Mouse (Mus musculus): ENCODE results near the gene Car5b.

The Car5b gene

DNA sequence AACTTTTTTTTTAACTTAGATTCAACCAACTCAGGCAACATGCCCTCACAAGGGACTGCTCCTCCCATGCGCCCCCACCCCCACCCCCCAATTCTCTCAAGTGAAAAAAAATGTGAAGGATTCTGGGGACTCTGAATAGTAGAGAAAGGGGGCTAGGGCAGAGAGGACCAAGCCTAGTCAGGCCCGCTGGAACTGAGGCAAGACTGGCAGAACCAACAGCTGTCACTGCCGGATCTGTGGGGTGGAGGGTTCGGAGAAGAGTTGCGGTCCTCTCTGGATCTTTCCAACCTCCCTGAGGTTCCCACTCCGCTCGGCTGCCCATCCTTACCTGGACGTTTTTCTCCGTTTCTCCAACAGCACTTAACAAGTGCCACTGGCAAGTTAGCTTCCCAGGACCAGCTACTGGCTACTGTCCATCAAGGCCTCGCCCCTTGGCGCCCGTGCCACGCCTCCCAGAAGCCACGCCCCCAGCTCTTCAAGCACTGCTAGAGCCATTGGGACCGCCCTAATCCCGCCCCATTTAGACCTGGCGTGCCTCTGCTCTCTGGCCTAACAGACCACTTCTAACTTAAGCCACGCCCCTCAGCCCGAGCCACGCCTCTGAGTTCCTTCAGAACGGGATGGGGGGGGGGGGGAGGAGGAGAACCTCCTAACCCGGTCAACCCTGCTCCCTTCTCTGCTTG lies at the start of gene Car5b:
Gene Car5b (minus strand): TSS at position 391 of the 683 bp plus-strand sequence.
- DNase-seq = peak; percentile 93

DNA sequence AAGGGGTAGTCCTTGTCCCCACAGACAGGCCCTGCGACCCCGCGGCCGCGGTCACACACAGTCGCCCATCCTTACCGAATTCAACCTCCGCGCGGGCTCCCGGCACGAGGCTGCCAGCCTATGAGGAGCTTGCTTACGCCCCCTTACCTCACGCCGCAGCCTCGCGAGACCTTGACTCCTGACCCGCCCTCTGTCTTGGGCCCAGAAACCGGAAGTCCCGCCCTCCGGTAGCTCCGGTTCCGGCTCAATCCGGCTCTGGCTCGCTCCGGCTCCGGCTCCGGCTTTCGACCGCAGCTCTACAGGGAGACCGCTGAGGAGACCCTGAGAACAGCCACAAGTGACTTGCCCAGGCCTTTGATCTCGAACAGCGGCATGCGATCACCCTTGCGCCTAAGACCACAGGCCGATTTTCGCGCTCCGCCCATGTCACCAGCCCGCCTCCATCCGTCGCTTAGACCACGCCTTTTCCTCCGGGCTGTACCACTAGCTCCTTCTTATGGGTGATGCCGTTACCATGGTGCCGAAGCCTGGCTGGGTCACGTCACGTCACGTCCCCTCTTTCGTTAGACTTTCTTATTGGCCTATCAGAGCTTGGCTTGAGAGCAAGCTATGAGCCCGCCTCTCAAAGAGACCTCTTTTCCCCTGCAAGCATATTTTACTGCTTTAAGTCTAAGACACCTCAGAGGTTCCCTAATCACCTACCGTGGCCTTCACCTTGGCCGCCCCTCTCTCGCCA lies 48.4 kb upstream of the Car5b start, which contains the start of gene Siah1b:
Gene Siah1b (minus strand): TSS at position 454 of the 736 bp plus-strand sequence.
- peak; percentile 94 for DNase-seq

DNA sequence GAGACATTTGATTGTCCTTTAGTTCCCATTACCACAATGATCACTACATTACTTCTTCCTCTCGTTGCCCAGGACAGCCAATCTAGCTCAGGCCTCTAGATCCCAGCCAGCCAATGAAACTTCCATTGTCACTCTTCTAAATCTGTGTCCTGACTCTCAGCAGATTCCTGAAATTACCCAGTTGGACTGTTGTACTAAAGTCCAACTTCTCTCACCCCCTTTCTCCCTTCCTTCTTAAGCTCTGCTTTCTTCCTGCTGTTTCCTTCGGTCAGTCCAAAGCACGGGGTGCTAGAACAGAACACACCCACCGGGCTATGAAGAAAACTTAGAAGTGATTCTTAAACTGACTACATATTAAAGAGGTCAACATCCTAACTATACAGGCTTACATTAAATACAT lies 41.2 kb upstream of the Car5b start:
- DNase-seq = no peak

DNA sequence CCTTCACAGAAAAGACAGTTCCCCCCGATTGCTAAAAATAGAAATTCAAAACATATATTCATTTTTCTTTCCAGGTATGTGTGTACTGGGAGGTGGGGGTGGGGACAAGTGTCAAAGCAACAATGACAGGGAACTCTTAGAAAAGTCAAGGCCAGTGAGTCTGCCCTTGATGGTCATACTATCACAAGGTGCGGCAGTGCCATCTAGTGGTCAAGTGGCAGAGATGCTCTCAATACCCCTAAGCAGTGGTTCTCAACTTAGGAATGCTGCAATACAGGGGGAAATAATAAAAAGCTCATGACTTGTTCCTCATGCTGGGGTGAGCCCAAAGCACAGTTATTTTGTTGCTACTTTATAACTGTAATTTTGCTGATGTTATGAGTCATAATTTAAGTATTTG lies 38.4 kb upstream of the Car5b start:
- DNase-seq = peak; percentile 83

DNA sequence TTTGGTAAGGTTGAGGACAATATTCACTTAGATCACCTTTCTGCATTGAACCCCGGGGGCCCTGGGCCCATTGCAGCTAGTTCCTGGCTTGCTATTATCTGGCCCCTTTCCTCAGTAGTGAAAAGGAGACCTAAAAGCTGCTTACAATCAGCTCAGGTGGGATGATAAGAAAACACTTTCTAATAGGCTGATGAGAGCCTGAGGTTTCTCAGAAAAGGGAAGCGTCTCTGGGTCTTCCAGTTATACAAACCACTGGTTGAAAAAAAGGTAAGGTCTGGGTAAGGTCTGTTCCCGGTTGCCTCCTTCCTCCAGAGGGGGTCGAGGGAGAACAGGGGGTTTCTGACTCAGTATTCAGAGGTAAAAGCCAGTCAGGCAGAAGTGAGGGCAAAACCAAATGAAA lies 31.3 kb upstream of the Car5b start:
- no peak for DNase-seq

DNA sequence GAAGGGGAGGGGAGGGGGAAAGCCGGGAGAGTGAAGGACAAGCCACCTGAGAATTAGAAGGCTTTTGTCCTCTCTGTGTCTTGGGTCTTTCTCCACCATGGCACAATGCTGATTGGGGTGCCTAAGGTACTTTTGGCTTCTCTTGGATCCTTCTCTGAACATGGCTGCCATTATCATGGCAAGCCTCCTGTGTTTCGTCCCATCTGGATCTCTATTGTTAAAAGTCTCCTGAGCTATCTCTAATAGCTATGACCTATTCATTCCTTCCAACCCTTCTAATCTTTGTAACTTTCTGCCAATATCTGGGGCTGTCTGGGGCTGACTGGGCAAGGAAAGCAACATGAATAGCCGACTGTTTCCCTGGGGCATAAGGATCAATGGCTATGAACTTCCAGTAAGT lies 30.7 kb upstream of the Car5b start:
- no peak for DNase-seq

DNA sequence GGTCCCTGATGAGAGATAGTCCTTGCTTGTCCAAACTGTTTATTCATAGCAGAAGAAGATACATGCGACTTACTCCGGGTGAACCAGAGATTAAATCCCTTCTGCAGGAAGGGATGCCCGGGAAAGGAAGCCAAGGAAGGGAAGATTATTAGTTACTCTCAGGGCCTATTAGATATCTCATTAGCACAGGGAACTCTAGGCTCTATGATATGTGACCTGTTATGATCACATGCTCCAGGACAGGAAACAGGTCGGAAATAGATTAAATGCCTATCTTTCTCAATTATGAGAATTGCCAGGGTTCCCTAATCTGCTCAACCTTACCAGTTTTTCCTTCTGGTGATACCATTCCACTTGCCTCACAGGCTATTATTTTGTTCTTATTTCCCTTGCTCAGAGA lies 27.9 kb upstream of the Car5b start:
- no peak for DNase-seq

DNA sequence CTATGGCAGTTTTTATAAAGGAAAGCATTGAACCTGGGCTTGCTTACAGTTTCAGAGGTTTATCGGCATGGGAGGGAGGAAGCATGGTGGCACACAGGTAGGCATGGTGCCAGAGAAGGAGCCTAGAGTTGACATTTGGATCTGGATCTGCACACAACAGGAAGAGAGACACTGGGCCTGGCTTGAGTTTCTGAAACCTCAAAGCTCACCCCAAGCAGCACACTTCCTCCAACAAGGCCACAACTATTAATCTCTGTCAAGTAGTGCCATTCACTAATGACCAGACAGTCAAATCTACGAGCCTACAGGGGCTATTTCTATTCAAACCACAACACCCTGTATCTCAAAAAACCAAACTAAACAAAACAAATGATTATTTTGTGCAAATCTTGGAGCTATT lies 18.9 kb upstream of the Car5b start:
- DNase-seq = no peak

DNA sequence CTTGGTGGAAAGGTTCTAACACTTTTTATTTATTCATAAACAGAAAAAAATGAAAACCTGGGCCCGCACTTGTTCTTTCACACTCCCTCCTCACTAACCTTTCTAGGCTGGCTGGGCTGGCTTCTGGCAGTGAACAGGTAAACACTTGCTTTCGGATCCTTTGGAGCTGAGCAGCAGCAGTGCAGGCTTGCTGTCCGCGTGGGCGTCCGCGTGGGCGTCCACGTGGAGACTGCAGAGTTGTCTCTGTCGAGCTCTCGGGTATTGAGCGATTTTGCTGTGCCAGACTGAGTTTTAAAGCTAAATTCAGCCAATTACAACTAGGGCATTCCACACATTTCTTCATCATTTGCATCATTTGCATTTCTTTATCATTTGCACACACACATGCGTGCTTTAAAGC lies 14.3 kb upstream of the Car5b start:
- no peak for DNase-seq

DNA sequence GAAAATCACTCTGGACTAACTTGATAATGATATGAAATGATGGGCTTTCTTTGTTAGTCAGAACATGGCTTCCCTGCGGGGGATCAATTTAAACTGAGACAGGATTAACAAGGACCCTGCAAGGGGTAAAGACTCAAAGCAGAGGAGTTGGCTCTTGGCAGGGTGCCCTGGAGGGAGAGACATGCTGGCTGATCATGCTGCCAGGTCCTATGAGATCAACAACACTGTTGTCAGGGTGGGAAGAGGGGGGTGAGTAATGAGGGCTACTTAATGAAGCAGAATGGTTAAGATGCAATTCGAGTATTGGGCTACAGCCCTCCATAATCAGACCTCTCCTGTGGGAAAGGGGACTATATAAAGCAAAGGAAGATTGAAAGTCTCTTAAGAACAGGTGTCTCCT lies 11.1 kb upstream of the Car5b start:
- no peak for DNase-seq

DNA sequence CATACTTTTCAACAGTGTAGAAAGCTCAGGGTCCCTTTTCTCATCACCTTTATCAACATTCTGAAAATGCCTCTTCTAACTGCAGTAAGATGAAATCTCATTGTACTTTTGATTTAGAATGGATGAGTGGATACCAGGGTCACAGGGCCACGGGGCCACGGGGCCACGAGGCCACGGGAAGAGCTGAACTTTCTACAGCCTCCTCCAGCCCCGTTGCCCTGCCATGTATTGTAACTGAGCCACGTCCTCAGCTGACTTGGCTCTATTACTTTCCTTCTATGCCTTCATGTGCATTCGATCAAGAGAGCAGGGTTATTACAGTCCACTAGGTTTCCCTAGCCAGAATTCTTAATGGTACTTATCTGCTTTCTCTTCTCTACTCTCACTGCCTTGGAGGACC lies 8.1 kb upstream of the Car5b start:
- no peak for DNase-seq

DNA sequence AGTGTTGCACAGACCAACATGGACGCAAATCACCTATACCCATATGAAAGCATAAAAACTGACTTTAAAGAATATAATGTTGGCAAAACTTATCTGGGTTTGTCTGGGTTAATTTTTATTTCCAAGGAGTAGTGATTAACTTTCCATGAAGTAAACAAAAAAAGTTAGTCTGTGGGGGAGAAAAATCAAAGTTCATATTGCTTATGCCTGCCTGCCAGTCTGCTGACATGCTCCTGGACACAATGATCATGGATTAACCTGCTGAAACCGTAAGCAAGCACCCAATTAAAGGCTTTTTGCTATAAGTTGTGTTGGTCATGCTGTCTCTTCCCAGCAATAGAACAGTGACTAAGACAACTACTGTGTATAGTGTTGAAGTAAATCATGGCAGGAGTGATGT lies 7.6 kb upstream of the Car5b start:
- DNase-seq = no peak

DNA sequence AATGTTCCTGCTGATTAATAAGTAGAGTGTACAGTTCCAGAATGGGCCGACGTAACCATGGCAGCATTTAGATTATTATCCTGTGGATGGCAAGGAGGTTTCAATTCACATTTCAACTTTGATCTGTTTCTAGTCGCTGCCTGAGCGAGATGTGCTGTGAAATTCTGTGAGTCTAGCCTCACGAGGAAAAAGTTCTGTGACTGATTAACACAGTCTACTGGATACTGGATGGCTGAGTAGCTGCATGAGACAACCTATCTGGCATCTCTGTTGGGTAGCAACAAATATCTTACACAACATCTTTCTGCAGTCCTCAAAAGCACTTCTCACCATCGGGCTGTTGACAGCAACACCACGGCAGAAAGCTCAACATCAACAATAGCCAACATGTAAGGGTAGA lies 4.7 kb upstream of the Car5b start:
- DNase-seq = no peak

DNA sequence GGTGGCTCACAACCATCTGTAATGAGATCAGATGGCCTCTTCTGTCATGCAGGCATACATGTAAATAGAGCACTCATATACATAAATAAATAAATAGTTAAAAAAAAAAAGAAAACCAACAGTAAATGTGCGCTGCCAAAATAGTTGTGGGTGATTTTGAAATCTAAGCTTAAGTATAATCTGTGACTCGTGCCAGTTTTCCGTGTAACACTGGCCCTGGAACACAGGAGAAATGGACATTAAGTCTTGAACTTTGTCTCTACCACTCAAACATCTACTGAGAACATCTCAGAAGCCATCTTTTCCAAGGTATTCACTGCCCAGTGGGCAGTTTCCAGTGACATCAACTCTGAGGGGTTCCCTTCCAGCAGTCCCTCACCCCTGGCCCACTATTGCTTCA lies 12.2 kb downstream of the Car5b start:
- DNase-seq = no peak

DNA sequence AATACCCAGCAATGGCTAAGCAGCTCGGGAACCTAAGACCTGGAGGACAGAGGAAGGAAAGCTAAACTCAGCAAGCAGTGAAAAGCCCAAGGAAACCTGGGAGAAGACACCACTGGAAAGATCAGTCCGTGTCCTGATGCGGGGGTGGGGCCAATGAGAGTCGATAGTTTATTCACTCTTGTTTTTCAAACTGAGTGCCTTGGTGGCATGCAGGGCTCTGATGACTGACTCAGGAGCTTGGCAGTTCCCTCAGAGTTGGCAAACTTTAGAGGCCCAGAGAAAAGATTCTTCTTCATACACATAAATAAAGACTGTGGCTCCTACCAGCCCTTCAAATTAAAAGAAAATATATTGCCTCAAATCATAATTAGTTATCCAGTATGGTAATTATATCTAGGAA lies 12.8 kb downstream of the Car5b start:
- DNase-seq = no peak

DNA sequence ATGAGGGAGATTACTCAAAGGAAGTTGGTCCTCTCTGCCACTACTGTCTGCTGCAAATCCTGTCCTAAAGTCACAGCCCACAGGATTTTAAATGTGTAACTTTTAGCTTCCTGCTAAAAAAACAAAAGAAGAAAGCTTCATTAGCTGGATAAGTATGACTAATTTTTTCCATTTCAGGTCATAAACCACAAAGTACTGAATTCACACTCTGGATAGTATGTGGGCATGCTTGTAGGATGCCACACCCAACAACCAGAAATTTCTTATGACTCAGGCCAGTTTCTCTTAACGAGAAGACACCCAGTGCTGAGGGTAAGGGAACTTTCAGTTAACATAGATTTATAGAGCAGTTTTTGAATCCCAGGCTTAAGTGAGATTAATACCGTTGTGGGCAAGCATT lies 14.5 kb downstream of the Car5b start:
- no peak for DNase-seq

DNA sequence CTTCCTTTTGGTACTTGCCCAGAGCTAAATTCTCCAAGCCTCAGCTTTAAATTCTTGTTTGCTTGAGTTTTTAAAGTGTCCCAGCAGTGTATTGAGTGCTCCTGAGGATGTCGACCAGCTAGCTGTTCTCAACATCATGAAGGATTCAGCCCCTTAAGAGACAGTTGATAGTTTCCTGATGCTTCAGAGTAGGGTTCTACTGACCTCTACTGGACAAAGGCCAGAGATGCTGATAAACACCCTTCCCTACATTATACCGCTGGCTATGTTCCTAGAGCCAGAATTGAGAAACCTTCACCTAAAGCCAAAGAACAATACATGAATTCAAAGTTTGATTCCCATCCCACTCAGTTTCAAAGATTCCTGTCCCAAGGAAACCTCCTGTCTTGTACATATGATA lies 23.0 kb downstream of the Car5b start:
- peak; percentile 64 for DNase-seq

DNA sequence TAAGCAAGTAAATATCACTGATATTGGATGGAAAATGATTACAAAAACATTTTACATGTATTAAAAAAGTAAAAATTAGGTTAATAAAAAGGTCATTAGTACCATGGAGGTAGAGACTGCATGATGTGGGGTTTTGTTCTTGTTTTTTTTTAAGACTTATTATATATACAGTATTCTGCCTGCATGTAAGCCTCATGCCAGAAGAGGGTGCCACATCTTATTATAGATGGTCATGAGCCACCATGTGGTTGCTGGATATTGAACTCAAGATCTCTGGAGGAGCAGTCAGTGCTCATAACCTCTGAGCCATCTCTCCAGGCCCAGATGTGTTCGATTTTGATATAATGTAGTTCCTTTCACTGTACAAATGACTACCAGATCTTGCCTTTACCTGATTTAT lies 27.9 kb downstream of the Car5b start:
- DNase-seq = no peak

DNA sequence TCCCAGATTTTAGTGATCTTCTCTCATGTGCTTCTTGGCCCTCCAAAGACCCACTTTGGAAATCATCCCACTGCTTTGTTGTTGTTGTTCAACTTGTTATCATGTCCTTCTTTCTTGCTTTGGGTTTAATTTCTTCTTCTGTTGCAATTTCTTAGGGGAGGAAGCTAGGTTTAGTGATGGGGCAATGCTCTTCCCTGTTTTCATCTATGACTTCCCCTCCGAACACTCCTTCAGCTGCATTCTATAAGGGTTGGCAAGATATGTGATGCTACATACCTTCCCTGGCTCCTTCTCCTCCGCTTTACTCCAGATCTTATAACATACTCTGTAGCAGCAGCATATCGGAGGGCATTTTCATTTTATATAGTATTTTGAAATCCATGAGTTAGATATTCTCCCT lies 31.0 kb downstream of the Car5b start:
- DNase-seq = no peak

DNA sequence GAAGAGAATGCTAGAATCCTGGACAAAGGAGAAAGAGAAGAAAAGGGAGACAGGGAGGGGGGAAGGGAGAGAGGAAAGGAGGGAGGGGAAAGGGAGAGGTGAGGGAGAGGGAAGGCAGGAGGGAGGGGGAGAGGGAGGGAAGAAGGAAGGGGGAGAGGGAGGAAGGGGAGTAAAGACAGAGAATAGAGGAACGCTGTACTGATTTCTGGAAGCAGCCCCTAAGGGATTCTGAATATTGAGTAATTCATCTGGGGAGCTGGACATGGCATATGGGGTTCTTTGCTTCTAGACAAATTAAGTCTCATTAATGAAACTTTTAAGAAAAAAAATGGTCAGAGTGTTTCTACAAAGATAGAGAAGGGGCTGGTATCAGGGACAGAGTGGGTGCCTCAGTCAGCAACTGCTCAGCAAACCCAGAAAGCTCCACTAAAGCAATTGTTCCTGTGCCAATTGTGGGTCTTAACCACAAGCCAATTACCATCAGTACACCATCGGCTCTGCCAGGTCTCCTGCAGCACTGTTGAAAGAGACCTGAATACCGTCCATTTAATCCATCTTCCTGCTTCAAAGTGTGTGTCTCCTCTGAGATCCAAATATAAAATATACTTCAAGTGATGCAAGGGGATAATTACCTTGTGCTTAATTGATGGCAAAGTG lies 40.0 kb downstream of the Car5b start:
- no peak for DNase-seq

DNA sequence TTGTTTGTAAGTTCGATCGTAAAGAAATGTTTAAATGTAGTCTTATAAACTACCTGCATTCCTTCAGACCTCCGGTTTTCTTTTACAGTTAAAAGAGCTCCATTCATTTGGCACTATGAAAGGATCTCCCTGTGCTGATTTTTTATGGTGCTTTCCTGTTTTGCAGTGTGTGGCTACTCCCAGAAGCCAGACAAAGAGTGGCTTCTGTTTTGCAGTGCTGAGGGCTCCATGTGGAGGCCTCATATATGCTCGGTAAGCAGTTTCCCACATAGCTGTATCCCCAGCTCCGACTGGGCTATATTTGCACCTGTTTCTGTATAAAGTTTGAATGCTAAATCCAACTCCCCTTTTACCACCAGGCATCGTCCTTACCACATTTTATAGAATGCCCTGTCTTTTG lies 45.7 kb downstream of the Car5b start:
- no peak for DNase-seq

DNA sequence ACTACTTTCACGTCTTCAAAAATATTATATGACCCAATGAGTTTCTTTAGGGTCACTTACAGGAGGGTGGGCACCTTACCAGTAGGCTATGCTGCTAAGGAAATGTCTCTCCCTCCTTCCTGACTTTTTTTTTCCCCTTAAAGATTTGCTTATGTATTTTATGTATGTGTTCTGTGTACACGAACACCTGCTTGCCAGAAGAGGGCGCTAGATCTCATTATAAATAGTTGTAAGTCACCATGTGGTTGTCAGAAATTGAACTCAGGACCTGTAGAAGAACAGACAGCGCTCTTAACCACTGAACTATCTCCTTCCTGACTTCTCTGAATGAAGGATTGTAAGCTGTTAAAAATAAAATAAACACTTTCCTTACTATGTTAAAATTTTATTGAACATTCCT lies 46.3 kb downstream of the Car5b start:
- no peak for DNase-seq

DNA sequence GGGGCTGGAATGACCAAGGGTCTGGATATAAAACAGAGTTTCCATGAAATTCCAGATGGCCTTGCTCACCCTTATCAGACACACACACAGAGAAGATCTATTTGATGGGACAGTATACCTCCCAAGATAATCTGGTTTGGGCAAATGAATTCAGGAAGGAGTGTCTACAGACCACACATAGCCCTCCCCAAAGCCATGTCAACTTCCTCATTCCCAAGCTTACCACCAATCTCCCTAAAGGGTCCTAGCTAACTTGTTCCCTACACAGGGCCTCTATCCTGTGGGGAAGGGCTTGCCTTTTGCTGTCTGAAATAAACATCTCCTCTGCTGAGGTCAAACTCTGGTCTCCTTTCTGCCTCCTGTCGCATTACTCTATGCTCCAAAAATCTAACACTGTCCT lies 46.7 kb downstream of the Car5b start:
- DNase-seq = no peak

DNA sequence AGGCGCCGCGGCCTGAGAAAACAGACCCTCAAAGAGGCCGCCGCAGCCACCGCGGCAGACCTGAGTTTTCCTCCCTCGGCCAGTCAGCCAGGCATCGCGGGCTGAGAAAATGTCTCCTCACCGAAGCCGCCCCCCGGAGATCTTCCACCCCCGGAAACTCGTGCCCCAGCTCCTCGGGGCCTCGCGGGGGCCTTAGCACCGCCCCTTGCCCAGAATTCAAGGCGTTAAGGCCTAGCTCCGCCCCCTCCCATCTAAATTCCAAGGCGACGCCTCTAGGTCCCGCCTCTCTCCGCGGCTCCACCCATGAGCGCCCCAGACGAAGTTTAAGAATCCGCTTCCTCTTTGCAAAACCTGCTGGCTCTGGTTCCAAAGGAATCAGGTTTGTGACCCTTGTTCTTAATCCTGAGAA lies 69.3 kb downstream of the Car5b start, which contains the start of gene Zrsr2:
Gene Zrsr2 (minus strand): TSS at position 195 of the 409 bp plus-strand sequence.
- DNase-seq = peak; percentile 94

All from embryo, embryonic 11 days (tissue).